In genomic region chr9:108577934-108578544, GRCm38 (mm10) we compare ENCODE assay signal across 7 mouse cellular contexts. TPM values are rescaled to one million over a fixed set of nuclear protein-coding genes. Genes with fewer than 3 reads are reported as not detected.
DNase-seq lines count a peak whose midpoint lies in the region; ATAC-seq and TF ChIP-seq lines count a peak whose summit lies in the region.

No protein-coding gene starts in this region.

- TF ChIP-seq POLR2A in MEL (IDR thresholded peaks at IDR 0.05; ENCODE audit: control insufficient read depth in 1 of 2, insufficient read depth in 1 of 2, low read depth in 1 of 2, low read length in 2 of 2, poor library complexity in 1 of 2) = no peak; a peak in 1 of 4 replicates

- H3K27me3 ChIP-seq in C2C12 (ENCODE audit: control insufficient read depth, insufficient read depth, insufficient read length) (no peaks in the 10 kb centered on the region), MEL (ENCODE audit: control insufficient read depth in 1 of 2, insufficient read depth in 2 of 2, low read length in 2 of 2) (no peaks in the 10 kb centered on the region)
- H3K27me3 ChIP-seq in kidney, embryonic 15.5 days = no peaks in the 10 kb centered on the region

- peak overlapping the region; percentile 81 for H3K27ac ChIP-seq in MEL (ENCODE audit: control insufficient read depth, low read depth, low read length)
- peak overlapping the region; percentile 96 for H3K27ac ChIP-seq in kidney, embryonic 15.5 days

- under 1% methylated on average over 24 of the region's 24 CpGs for WGBS in kidney, embryonic 15.5 days

- H3K36me3 ChIP-seq in C2C12 (ENCODE audit: control insufficient read depth, insufficient read depth) = peaks cover 5% of the 10 kb centered on the region
- H3K36me3 ChIP-seq in MEL (ENCODE audit: control insufficient read depth in 1 of 2, insufficient read depth in 2 of 2, low read length in 2 of 2) = no peaks in the 10 kb centered on the region; a peak in 1 of 4 replicates
- peaks cover 41% of the 10 kb centered on the region for H3K36me3 ChIP-seq in kidney, embryonic 15.5 days

- H3ac ChIP-seq in C2C12 (ENCODE audit: control insufficient read depth, insufficient read length, low read depth) = peak overlapping the region; percentile 81

- no peak for TF ChIP-seq EP300 in MEL (IDR thresholded peaks at IDR 0.05; ENCODE audit: low read depth in 1 of 2, low read length in 2 of 2)

- ATAC-seq in kidney, embryonic 15.5 days (replicated peaks; ENCODE audit: low FRiP score) = no peak

- H3K4me3 ChIP-seq in C2C12 (ENCODE audit: insufficient read depth, poor library complexity, severe bottlenecking) (peak overlapping the region; percentile 66), MEL (ENCODE audit: control insufficient read depth in 1 of 2, insufficient read depth in 1 of 2, low read depth in 2 of 2, low read length in 2 of 2) (peak overlapping the region; percentile 77 to 98)
- H3K4me3 ChIP-seq in kidney, embryonic 15.5 days (replicated peaks) = peak overlapping the region; percentile 81

- peak overlapping the region; percentile 79 for H3K4me2 ChIP-seq in kidney, embryonic 15.5 days

- H3K4me1 ChIP-seq in MEL (ENCODE audit: control insufficient read depth in 1 of 2, insufficient read depth in 2 of 2, low read length in 2 of 2) = peaks cover 0 to 9% of the 10 kb centered on the region in 2 experiments; a peak in 2 of 4 replicates
- peaks cover 59% of the 10 kb centered on the region for H3K4me1 ChIP-seq in kidney, embryonic 15.5 days

- no peak for TF ChIP-seq CTCF in C2C12 (IDR thresholded peaks at IDR 0.05; ENCODE audit: control insufficient read depth, insufficient read depth, insufficient read length)
- no peak for TF ChIP-seq CTCF in MEL (IDR thresholded peaks at IDR 0.05 in 2 of 3, conservative IDR thresholded peaks at IDR 0.05 in 1 of 3; ENCODE audit: control insufficient read depth in 1 of 3, insufficient read depth in 1 of 3, low read depth in 2 of 3, low read length in 3 of 3, poor library complexity in 1 of 3, severe bottlenecking in 1 of 3)

- TF ChIP-seq RAD21 in MEL (IDR thresholded peaks at IDR 0.05; ENCODE audit: low read depth, low read length) = no peak

- no peaks in the 10 kb centered on the region for H3K9me3 ChIP-seq in MEL (replicated peaks; ENCODE audit: insufficient read depth, low read length)
- no peaks in the 10 kb centered on the region for H3K9me3 ChIP-seq in kidney, embryonic 15.5 days (replicated peaks)

- H3K9ac ChIP-seq in MEL (ENCODE audit: control insufficient read depth, low read depth, low read length, poor library complexity, severe bottlenecking) = peak overlapping the region; percentile 98
- H3K9ac ChIP-seq in kidney, embryonic 15.5 days = peak overlapping the region; percentile 84

- peak; percentile 69 for DNase-seq in MEL (ENCODE audit: low read depth, low spot score)
- DNase-seq in cerebellum, postnatal 25 days = peak; percentile 49 to 73
- peak; percentile 47 to 69 for DNase-seq in heart, adult 18-20 months
- peak; percentile 54 for DNase-seq in lung, postnatal 25 days (ENCODE audit: low spot score)
- peak; percentile 84 for DNase-seq in testis, postnatal 10 days (ENCODE audit: low spot score)

- peaks cover 3% of the 10 kb centered on the region for H3K79me3 ChIP-seq in C2C12 (ENCODE audit: low read depth)

- H3K79me2 ChIP-seq in C2C12 (ENCODE audit: control insufficient read depth, insufficient read depth) = peaks cover 13% of the 10 kb centered on the region
- H3K79me2 ChIP-seq in MEL (ENCODE audit: control insufficient read depth, insufficient read depth, low read length, poor library complexity) = peaks cover 6% of the 10 kb centered on the region

TF ChIP-seq in C2C12, 6 proteins besides CTCF, POLR2A, EP300 and RAD21:
- no peak for TF ChIP-seq FOSL1 (IDR thresholded peaks at IDR 0.05; ENCODE audit: insufficient read depth, low read length, poor library complexity, severe bottlenecking)
- TF ChIP-seq MYOG (IDR thresholded peaks at IDR 0.05; ENCODE audit: control insufficient read depth, extremely low read depth, insufficient read length) = no peak
- TF ChIP-seq USF1 (IDR thresholded peaks at IDR 0.05; ENCODE audit: low read depth) = no peak
- TF ChIP-seq MYOD1 (IDR thresholded peaks at IDR 0.05; ENCODE audit: control insufficient read depth, insufficient read length, low read depth) = no peak
- TF ChIP-seq MAX (IDR thresholded peaks at IDR 0.05) = no peak
- no peak for TF ChIP-seq CEBPB (IDR thresholded peaks at IDR 0.05; ENCODE audit: low read depth)
TF ChIP-seq in C2C12: peak in this region for 0.

TF ChIP-seq in MEL, 35 proteins besides CTCF, POLR2A, EP300 and RAD21:
- no peak for TF ChIP-seq E2F4 (IDR thresholded peaks at IDR 0.05; ENCODE audit: borderline replicate concordance, low read depth, low read length)
- TF ChIP-seq ZNF384 (IDR thresholded peaks at IDR 0.05; ENCODE audit: low read depth, low read length) = peak; percentile 93
- 0 out of 2 replicates have a peak, but pooled peaks have one; percentile 5 for TF ChIP-seq SIN3A (IDR thresholded peaks at IDR 0.05; ENCODE audit: low read length)

RNA-seq across cellular contexts. Expression of gene Wdr6, which starts 0.5 kb away (rescaled TPM):
- polyA plus RNA-seq in C2C12 (2012; fragmentation: generic; extraction: Trizol) (52.9 TPM), MEL (2012; ENCODE audit: insufficient read depth in 1 of 2, insufficient read length in 2 of 2, low read depth in 1 of 2, low replicate concordance in 2 of 2, missing spikeins in 1 of 2) (10 to 100 TPM in 1 of 2 experiments, not detected in 1; 44.9 TPM)
- 43.2 and 43.5 TPM in 2 replicates for total RNA-seq in MEL (2012; rRNA removed)
- total RNA-seq in heart, adult 18-20 months (2021) = 10 to 100 TPM; 10.9 to 12.6 TPM
- polyA plus RNA-seq in kidney, embryonic 15.5 days (2015; fragmentation: Nextera tagmentation; extraction: Ambion mirVana) = 123 and 139 TPM in 2 replicates

RNA-seq across cellular contexts. Expression of gene Dalrd3, which starts 8.4 kb away (rescaled TPM):
- polyA plus RNA-seq in C2C12 (2012; fragmentation: generic; extraction: Trizol) = 56.1 TPM
- total RNA-seq in MEL (2012; rRNA removed) = 64.9 and 85.8 TPM in 2 replicates
- polyA plus RNA-seq in MEL (2012; ENCODE audit: insufficient read depth in 1 of 2, insufficient read length in 2 of 2, low read depth in 1 of 2, low replicate concordance in 2 of 2, missing spikeins in 1 of 2) = 100 to 1,000 TPM in 1 of 2 experiments, not detected in 1; 126 TPM
- total RNA-seq in heart, adult 18-20 months (2021) = 10 to 100 TPM; 21.3 to 21.9 TPM
- polyA plus RNA-seq in kidney, embryonic 15.5 days (2015; fragmentation: Nextera tagmentation; extraction: Ambion mirVana) = 155 and 180 TPM in 2 replicates

RNA-seq across cellular contexts. Expression of gene Ndufaf3, which starts 10.8 kb away (rescaled TPM):
- 6.8 TPM for polyA plus RNA-seq in C2C12 (2012; fragmentation: generic; extraction: Trizol)
- 38.0 and 42.7 TPM in 2 replicates for total RNA-seq in MEL (2012; rRNA removed)
- polyA plus RNA-seq in MEL (2012; ENCODE audit: insufficient read depth in 1 of 2, insufficient read length in 2 of 2, low read depth in 1 of 2, low replicate concordance in 2 of 2, missing spikeins in 1 of 2) = 10 to 100 TPM in 1 of 2 experiments, not detected in 1; 66.8 TPM
- total RNA-seq in heart, adult 18-20 months (2021) = 10 to 100 TPM; 67.0 to 72.6 TPM
- 41.5 and 43.1 TPM in 2 replicates for polyA plus RNA-seq in kidney, embryonic 15.5 days (2015; fragmentation: Nextera tagmentation; extraction: Ambion mirVana)

RNA-seq across cellular contexts. Expression of gene Impdh2, which starts 18.0 kb away (rescaled TPM):
- polyA plus RNA-seq in C2C12 (2012; fragmentation: generic; extraction: Trizol) (332 TPM), MEL (2012; ENCODE audit: insufficient read depth in 1 of 2, insufficient read length in 2 of 2, low read depth in 1 of 2, low replicate concordance in 2 of 2, missing spikeins in 1 of 2) (100 to 1,000 TPM in 1 of 2 experiments, not detected in 1; 519 TPM)
- 488 and 550 TPM in 2 replicates for total RNA-seq in MEL (2012; rRNA removed)
- 10 to 100 TPM; 48.3 to 49.7 TPM for total RNA-seq in heart, adult 18-20 months (2021)
- 187 and 198 TPM in 2 replicates for polyA plus RNA-seq in kidney, embryonic 15.5 days (2015; fragmentation: Nextera tagmentation; extraction: Ambion mirVana)

RNA-seq across cellular contexts. Expression of gene P4htm, which starts 19.4 kb away (rescaled TPM):
- polyA plus RNA-seq in C2C12 (2012; fragmentation: generic; extraction: Trizol) (1.3 TPM), MEL (2012; ENCODE audit: insufficient read depth in 1 of 2, insufficient read length in 2 of 2, low read depth in 1 of 2, low replicate concordance in 2 of 2, missing spikeins in 1 of 2) (under 1 TPM in 1 of 2 experiments, not detected in 1; 0.22 TPM)
- 0.08 and 0.10 TPM in 2 replicates for total RNA-seq in MEL (2012; rRNA removed)
- total RNA-seq in heart, adult 18-20 months (2021) = 10 to 100 TPM; 12.6 to 14.0 TPM
- 9.1 and 11.7 TPM in 2 replicates for polyA plus RNA-seq in kidney, embryonic 15.5 days (2015; fragmentation: Nextera tagmentation; extraction: Ambion mirVana)
